Mouse (Mus musculus) embryonic fibroblast, embryonic 13.5 days (primary cell): ENCODE data around the gene 1300017J02Rik. TPM values are rescaled to one million over a fixed set of nuclear protein-coding genes. Genes with fewer than 3 reads are reported as not detected.

Experiments
- H3K27ac ChIP-seq: 2 replicates; pipeline ENCODE4 v1.5.1; 2012; ENCODE audit warnings: low read length, control low read depth, inconsistent platforms; ENCODE audit not compliant: insufficient read depth
- H3K4me1 ChIP-seq: 2 replicates; pipeline ENCODE4 v1.6.1; 2011; ENCODE audit warnings: low read length; ENCODE audit not compliant: control insufficient read depth, insufficient read depth
- H3K4me3 ChIP-seq: 2 replicates; pipeline ENCODE4 v1.5.1; 2011; ENCODE audit warnings: mild to moderate bottlenecking, control low read depth, low read length; ENCODE audit not compliant: insufficient read depth
- CTCF ChIP-seq: IDR thresholded peaks from 2 replicates; pipeline ENCODE4 v1.5.1; 2011; ENCODE audit warnings: mild to moderate bottlenecking, control low read depth, low read length, moderate library complexity, borderline replicate concordance; ENCODE audit not compliant: insufficient read depth
- POLR2A ChIP-seq: IDR thresholded peaks from 2 replicates; pipeline ENCODE4 v1.6.1; 2011; ENCODE audit warnings: low read depth, mild to moderate bottlenecking, control low read depth, low read length, moderate library complexity
- polyA plus RNA-seq: library from polyadenylated mRNA; stranded (reverse); fragments of >200 nt; gene quantifications from 2 replicates; pipeline ENCODE4 v1.2.4, GENCODE M21; 2011; ENCODE audit warnings: low read depth; ENCODE audit not compliant: missing spikeins, insufficient read length

Gene 1300017J02Rik
- polyA plus RNA-seq, 1 experiment, result not detected

DNA sequence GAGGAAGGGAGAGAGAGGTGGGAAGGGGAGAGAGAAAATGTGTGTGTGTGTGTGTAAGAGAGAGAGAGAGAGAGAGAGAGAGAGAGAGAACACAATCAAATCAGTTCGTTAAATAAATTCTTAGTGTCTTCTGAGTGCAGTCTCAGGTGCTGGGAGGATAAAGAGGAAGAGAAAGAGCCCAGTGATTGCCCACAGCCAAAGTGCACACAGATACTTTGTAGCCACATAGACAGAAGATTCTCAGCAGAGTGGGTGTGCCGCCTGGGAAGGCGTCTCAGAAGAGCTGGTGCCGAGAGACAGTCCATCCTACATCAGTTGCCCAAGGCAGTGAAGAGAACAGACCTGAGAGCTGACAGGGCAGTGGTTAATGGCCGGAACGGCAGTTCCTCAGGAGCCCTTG, 90.6 kb downstream of the 1300017J02Rik start:
- no peaks in the 10 kb centered on the region for H3K4me1 ChIP-seq
- no peak overlapping the region for H3K27ac ChIP-seq
- no peak overlapping the region for H3K4me3 ChIP-seq
- TF ChIP-seq CTCF (no peak), POLR2A (no peak)

DNA sequence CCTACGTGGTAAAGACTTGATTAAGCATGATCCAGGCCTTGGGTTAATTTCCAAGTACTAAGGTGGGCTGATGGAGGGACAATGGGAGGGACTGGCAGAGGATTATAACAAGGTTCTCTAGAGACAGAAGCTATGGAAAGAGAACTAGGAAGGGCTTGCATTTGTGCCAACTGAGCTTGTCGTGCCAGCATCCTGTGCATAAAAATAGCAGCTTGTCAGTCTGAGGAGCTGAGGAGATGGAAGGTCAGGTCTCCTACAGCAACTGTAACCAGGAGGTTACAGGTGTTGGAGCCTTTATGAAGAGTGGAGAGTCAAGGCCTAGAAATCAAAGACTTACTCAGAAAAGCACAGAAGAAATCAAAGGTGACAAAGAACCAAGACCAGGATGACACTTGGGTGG, 91.3 kb downstream of the 1300017J02Rik start:
- Histone ChIP-seq H3K27ac (no peak overlapping the region), H3K4me1 (no peaks in the 10 kb centered on the region), H3K4me3 (no peak overlapping the region)
- TF ChIP-seq CTCF (no peak), POLR2A (no peak)

DNA sequence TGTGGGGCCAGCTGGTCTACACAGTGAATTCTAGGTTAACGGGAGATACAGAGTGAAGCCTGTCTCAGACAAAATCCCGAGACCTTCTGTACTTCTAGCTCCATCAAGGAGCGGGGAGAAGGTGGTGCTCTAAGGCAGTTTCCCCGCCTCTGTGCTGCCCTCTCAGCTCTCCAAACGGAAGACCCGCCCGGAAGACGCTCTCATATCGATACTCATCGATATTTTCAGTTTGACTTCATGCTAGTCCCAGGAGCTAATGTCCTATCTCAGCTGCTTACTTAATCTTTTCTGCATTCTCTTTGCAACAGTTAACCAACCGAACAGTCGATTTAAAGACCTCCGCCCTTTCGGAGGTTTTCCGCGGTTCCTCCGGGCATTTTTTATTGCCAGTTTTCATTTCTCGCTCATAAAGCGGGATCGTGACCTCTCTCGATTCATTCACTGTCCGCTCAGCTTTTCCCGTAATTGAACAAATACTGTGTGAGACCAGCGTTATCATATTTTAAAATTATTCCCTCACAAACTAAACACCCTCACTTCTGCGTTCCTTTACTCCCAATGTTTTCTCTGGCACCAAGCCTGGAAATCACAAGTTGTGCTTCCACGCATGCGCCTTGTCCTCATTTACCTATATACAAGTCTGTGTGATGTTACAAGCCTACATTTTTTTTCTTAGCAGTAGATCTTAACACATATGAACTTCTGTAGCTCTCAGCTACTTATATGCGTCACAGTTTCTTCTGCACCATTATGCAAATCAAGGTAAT, 92.0 kb downstream of the 1300017J02Rik start:
- H3K27ac ChIP-seq, result no peak overlapping the region
- H3K4me3 ChIP-seq, result peak overlapping the region; percentile 24
- H3K4me1 ChIP-seq, result no peaks in the 10 kb centered on the region
- TF ChIP-seq CTCF (no peak), POLR2A (no peak)

DNA sequence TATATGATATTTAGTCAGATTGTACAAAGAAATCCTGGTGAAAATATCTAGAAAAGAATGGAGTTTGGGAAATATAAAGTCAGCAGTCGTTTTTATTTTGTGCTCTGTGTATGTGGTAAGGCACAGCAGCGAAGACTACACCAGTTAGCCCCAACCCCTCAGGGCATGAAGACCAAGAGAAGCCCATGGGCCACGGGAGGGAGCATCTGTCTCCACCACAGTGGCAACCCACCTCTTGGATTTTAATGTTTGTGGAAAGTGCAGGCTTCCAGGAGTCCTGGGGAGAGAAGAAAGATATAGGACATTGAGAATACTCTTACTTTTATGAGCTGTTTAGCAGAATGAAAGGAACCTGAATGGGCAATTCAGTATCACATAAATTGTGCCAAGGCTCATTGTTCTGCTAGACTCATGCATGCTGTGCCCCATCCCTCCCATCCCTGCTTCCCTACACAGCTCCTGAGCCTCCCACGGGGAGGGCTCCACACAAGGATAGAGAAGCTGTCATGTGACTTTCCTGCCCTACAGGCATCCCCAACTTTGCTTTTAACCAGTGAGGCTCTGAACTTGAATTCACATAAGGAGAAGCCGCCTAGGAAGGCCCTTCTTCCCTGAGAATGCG, 96.0 kb downstream of the 1300017J02Rik start:
- Histone ChIP-seq H3K27ac (no peak overlapping the region), H3K4me3 (no peak overlapping the region), H3K4me1 (no peaks in the 10 kb centered on the region)
- TF ChIP-seq POLR2A (no peak), CTCF (no peak)

DNA sequence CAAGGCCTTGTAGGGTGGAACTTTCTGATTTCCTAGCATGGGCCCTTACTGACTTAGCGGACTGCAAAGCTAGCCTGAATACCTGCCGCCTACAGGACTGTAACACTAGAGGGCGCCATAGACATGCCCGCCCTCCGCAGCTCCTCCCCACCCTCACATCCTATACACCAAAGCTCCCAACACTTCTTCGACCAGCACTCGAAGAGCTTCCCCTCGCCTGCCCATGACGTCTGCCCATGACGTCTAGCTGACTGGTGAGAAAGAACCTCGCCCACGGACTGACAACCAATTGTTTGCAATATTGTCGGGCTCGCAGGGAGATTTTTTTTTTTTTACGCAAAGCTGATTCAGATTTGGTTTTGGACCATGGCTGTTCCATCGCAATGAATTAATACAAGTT, 97.0 kb downstream of the 1300017J02Rik start:
- TF ChIP-seq POLR2A, result no peak
- peak; percentile 83 for TF ChIP-seq CTCF
- no peak overlapping the region for H3K27ac ChIP-seq
- no peaks in the 10 kb centered on the region for H3K4me1 ChIP-seq
- no peak overlapping the region for H3K4me3 ChIP-seq

DNA sequence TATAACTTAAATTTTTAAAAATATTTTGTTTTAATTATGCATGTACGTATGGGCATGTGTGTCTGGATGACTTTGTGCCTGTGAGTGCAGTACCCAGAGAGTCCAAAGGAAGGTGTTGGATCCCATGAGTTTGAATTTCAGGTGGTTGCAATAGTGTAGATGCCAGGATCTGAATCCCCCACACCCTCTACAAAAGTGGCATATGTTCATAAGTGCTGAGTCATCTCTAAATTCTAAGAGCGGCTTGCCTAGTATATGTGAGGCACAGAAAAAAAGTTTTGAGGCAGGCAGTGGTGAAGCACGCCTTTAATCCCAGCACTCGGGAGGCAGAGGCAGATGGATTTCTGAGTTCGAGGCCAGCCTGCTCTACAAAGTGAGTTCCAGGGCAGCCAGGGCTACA, 99.1 kb downstream of the 1300017J02Rik start:
- TF ChIP-seq POLR2A (no peak), CTCF (no peak)
- Histone ChIP-seq H3K4me1 (no peaks in the 10 kb centered on the region), H3K4me3 (no peak overlapping the region), H3K27ac (no peak overlapping the region)

DNA sequence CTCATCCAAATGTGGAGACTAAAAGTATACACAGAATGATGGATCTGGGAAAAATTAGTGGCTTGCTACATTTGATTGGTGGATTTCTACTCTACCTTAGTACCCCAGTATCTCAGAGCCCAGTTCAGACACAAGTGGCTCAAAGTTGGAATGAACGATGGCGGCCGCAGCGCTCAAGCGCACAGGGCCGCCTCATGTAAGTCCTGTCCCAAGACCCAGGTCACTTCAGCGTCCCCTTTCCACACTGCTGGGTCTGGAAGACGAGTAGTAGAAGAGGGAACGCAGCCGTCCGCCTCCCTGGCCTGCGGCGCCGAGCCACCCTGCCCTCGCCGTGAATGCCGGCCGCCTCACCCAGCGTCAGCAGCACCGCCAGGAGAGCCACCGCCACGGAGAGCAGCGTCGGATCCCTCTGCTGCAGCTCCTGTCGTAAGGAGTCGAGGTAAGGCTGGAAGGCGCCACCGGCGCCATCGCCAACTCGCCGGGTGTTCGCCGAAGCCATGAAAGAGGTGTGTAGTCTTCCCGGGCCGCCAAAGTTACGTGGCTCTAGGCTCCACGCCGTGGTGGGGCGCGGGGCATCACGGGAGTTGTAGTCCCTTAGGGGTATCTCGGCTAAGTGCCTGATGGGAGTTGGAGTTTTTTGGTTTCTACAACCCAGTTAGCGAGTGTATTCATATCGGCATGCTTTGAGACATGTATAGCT, 103.2 kb downstream of the 1300017J02Rik start, which contains the start of gene Srprb:
Srprb (minus strand) TSS at position 577 of the 700 bp plus-strand sequence.
- Histone ChIP-seq H3K27ac (no peak within 1 kb of the TSS), H3K4me1 (no peaks in the 10 kb centered on the region), H3K4me3 (peak within 1 kb of the TSS; percentile 96)
- TF ChIP-seq CTCF (no peak), POLR2A (peak; percentile 76)

Other genes with a start within 250 kb of the 1300017J02Rik start
- gene Rab6b, start 193.3 kb downstream of the 1300017J02Rik start, polyA plus RNA-seq, result 1.7 and 2.4 TPM in 2 replicates
- 43.1 and 76.1 TPM in 2 replicates for gene Srprb, start 102.9 kb downstream of the 1300017J02Rik start, polyA plus RNA-seq
- gene Gm20425, start 74.8 kb downstream of the 1300017J02Rik start, polyA plus RNA-seq, result 0.33 and 1.4 TPM in 2 replicates
- gene Trf, start 74.6 kb downstream of the 1300017J02Rik start, polyA plus RNA-seq, result 1.2 and 2.2 TPM in 2 replicates
- gene Topbp1, start 133 bp upstream of the 1300017J02Rik start, polyA plus RNA-seq, result 67.6 and 78.8 TPM in 2 replicates
- 199 and 208 TPM in 2 replicates for gene Cdv3, start 60.8 kb upstream of the 1300017J02Rik start, polyA plus RNA-seq
- gene Bfsp2, start 175.3 kb upstream of the 1300017J02Rik start, polyA plus RNA-seq, result not detected in 2 replicates